ENCODE assay signal across 29 mouse cellular contexts in the genomic region with DNA sequence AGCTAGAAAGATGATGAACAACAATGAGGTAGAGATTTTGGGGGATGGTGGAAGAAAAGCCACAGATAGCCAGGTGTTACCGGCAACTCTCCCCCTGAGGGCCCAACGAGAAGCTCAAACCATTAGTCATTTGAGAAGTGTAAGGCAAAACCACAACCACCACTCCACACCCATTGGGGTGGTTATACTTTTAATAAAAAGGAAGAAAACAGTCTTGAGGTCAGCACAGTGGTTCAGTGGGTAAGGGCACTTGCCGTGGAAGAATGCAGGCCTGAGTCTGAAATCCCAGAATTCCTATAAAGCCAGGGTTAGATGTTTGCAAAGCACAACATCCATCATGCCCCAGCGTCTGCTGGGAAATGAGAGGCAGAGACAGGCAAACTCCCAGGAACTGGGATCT. TPM values are rescaled to one million over a fixed set of nuclear protein-coding genes. Genes with fewer than 3 reads are reported as not detected.
DNase-seq lines count a peak whose midpoint lies in the region; ATAC-seq and TF ChIP-seq lines count a peak whose summit lies in the region.
"Had no signal": no experiment of that assay in that cellular context is flagged by ENCODE, and none has a peak within 500 bp of the region (broad histone marks: within the 10 kb centered on the region; RNA-seq: fewer than 3 reads in every experiment).

No protein-coding gene starts in this region.

- H3K9me3 ChIP-seq in CH12.LX (replicated peaks; ENCODE audit: low read length): no peaks in the 10 kb centered on the region
- no peaks in the 10 kb centered on the region for H3K9me3 ChIP-seq in kidney, embryonic 14.5 days (ENCODE audit: control insufficient read depth, low read length)
- H3K9me3 ChIP-seq in intestine, embryonic 15.5 days: no peaks in the 10 kb centered on the region
- H3K9me3 ChIP-seq: embryonic facial prominence, embryonic 10.5 days; heart, embryonic 12.5 days; hindbrain, embryonic 15.5 days; limb, embryonic 15.5 days; liver, embryonic 15.5 days; megakaryocyte, embryonic 14.5 days; midbrain, embryonic 15.5 days had no signal

- H3K36me3 ChIP-seq in CH12.LX (replicated peaks in 1 of 2; ENCODE audit: control insufficient read depth in 1 of 2, insufficient read depth in 1 of 2, low read length in 1 of 2): no peaks in the 10 kb centered on the region
- no peaks in the 10 kb centered on the region for H3K36me3 ChIP-seq in splenic B cell, adult 2 months (ENCODE audit: control insufficient read depth, insufficient read depth, low read length, poor library complexity, severe bottlenecking)
- H3K36me3 ChIP-seq in kidney, embryonic 14.5 days (ENCODE audit: control insufficient read depth, insufficient read depth, low read length): no peaks in the 10 kb centered on the region
- no peaks in the 10 kb centered on the region for H3K36me3 ChIP-seq in intestine, embryonic 15.5 days
- H3K36me3 ChIP-seq: embryonic facial prominence, embryonic 10.5 days; heart, embryonic 12.5 days; hindbrain, embryonic 15.5 days; limb, embryonic 15.5 days; liver, embryonic 15.5 days; midbrain, embryonic 15.5 days had no signal

- peak; percentile 49 to 63; a peak in 3 of 4 replicates for ATAC-seq in hematopoietic stem cell, adult 5-6 weeks (replicated peaks in 1 of 2; ENCODE audit: insufficient read depth in 1 of 2, low FRiP score in 2 of 2, low TSS enrichment in 1 of 2, low read depth in 1 of 2, poor library complexity in 2 of 2, severe bottlenecking in 2 of 2)
- no peak for ATAC-seq in kidney, embryonic 14.5 days (ENCODE audit: low FRiP score, low TSS enrichment)
- ATAC-seq in intestine, embryonic 15.5 days: no peak
- ATAC-seq: midbrain, embryonic 15.5 days had no signal

- H3K4me2 ChIP-seq in CH12.LX (ENCODE audit: insufficient read depth, low read depth, poor library complexity, severe bottlenecking): no peak overlapping the region
- H3K4me2 ChIP-seq in kidney, embryonic 14.5 days (replicated peaks; ENCODE audit: low read depth, low read length): no peak overlapping the region
- no peak overlapping the region for H3K4me2 ChIP-seq in intestine, embryonic 15.5 days (replicated peaks)
- H3K4me2 ChIP-seq: heart, embryonic 12.5 days; hindbrain, embryonic 15.5 days; limb, embryonic 15.5 days; liver, embryonic 15.5 days; midbrain, embryonic 15.5 days had no signal

- peaks cover 14 to 32% of the 10 kb centered on the region in 2 experiments for H3K4me1 ChIP-seq in CH12.LX (ENCODE audit: control insufficient read depth in 1 of 2, insufficient read depth in 2 of 2)
- H3K4me1 ChIP-seq in kidney, embryonic 14.5 days (ENCODE audit: control insufficient read depth, insufficient read depth, low read length): no peaks in the 10 kb centered on the region
- H3K4me1 ChIP-seq in intestine, embryonic 15.5 days (replicated peaks): no peaks in the 10 kb centered on the region
- H3K4me1 ChIP-seq: embryonic facial prominence, embryonic 10.5 days; heart, embryonic 12.5 days; hindbrain, embryonic 15.5 days; limb, embryonic 15.5 days; midbrain, embryonic 15.5 days had no signal

- peaks cover 4% of the 10 kb centered on the region for H3K27me3 ChIP-seq in CH12.LX (replicated peaks)
- H3K27me3 ChIP-seq in splenic B cell, adult 2 months (ENCODE audit: control insufficient read depth, insufficient read depth, low read length, poor library complexity, severe bottlenecking): no peaks in the 10 kb centered on the region
- H3K27me3 ChIP-seq in kidney, embryonic 14.5 days (ENCODE audit: control insufficient read depth, insufficient read depth, low read length): no peaks in the 10 kb centered on the region
- no peaks in the 10 kb centered on the region for H3K27me3 ChIP-seq in intestine, embryonic 15.5 days (replicated peaks)
- H3K27me3 ChIP-seq: heart, embryonic 12.5 days; hindbrain, embryonic 15.5 days; limb, embryonic 15.5 days; liver, embryonic 15.5 days; megakaryocyte, embryonic 14.5 days; midbrain, embryonic 15.5 days had no signal

- 68% methylated on average over 4 of the region's 4 CpGs for WGBS in kidney, embryonic 14.5 days
- WGBS in intestine, embryonic 15.5 days: 69% methylated on average over 4 of the region's 4 CpGs

- H3K27ac ChIP-seq in CH12.LX (ENCODE audit: insufficient read depth, low read depth): no peak overlapping the region
- H3K27ac ChIP-seq in kidney, embryonic 14.5 days (ENCODE audit: low read depth, low read length): no peak overlapping the region
- H3K27ac ChIP-seq in intestine, embryonic 15.5 days: no peak overlapping the region
- H3K27ac ChIP-seq: embryonic facial prominence, embryonic 10.5 days; gastrocnemius, adult 2 months; hindbrain, embryonic 15.5 days; kidney, postnatal 0 days; layer of hippocampus, adult 2 months; limb, embryonic 15.5 days; liver, embryonic 15.5 days; midbrain, embryonic 15.5 days had no signal

- no peak overlapping the region for H3K9ac ChIP-seq in CH12.LX (ENCODE audit: insufficient read depth, low read depth)
- H3K9ac ChIP-seq in kidney, embryonic 14.5 days (ENCODE audit: low read depth, low read length): no peak overlapping the region
- H3K9ac ChIP-seq in intestine, embryonic 15.5 days: no peak overlapping the region
- H3K9ac ChIP-seq: heart, embryonic 12.5 days; hindbrain, embryonic 15.5 days; limb, embryonic 15.5 days; liver, embryonic 15.5 days; midbrain, embryonic 15.5 days had no signal

- no peak overlapping the region for H3K4me3 ChIP-seq in CH12.LX (replicated peaks in 1 of 3; ENCODE audit: low read depth in 2 of 3, low read length in 2 of 3, poor library complexity in 1 of 3)
- H3K4me3 ChIP-seq in kidney, embryonic 14.5 days (ENCODE audit: low read length): no peak overlapping the region
- no peak overlapping the region for H3K4me3 ChIP-seq in intestine, embryonic 15.5 days (replicated peaks)
- H3K4me3 ChIP-seq: embryonic facial prominence, embryonic 10.5 days; gastrocnemius, adult 2 months; heart, embryonic 12.5 days; hindbrain, embryonic 15.5 days; layer of hippocampus, adult 2 months; limb, embryonic 15.5 days; liver, embryonic 15.5 days; megakaryocyte, embryonic 14.5 days; midbrain, embryonic 15.5 days had no signal

- no peak; the same call in 1 of the 2 replicates for TF ChIP-seq RAD21 in CH12.LX (IDR thresholded peaks at IDR 0.05; ENCODE audit: low read depth, low read length)

- peak; percentile 82 for DNase-seq in A20 (ENCODE audit: low read depth, low spot score)
- peak; percentile 79 for DNase-seq in CH12.LX (ENCODE audit: extremely low read depth)
- DNase-seq in splenic B cell, adult 2 months (ENCODE audit: low read depth, low spot score): peak; percentile 23
- DNase-seq in kidney, postnatal 4 days: no peak
- DNase-seq: cerebellum, adult 8-10 months; gastrocnemius, adult 2 months; kidney, adult 11 months; lung, postnatal 10 days; thymus, adult 2 months had no signal

- TF ChIP-seq EP300 in CH12.LX (IDR thresholded peaks at IDR 0.05; ENCODE audit: low read length): peak; percentile 94

- TF ChIP-seq POLR2A in CH12.LX (IDR thresholded peaks at IDR 0.05; ENCODE audit: low read depth, low read length): no peak

- no peaks in the 10 kb centered on the region for H3K79me2 ChIP-seq in CH12.LX (replicated peaks; ENCODE audit: control insufficient read depth, extremely low read depth, insufficient read depth, poor library complexity, severe bottlenecking)

- dilution Hi-C loops in CH12.LX (cut with MboI; ENCODE audit: extremely low pct_ligation_motif_present, extremely low pct_unique_long_range_greater_than_20kb, low sequenced_read_pairs): no loop called here

- in situ Hi-C loops in CH12.LX (cut with MboI; ENCODE audit: low pct_ligation_motif_present, low pct_unique_long_range_greater_than_20kb, low sequenced_read_pairs): loop anchor here (5.0 to 25.0 kb wide), 2 partner anchors 50 to 1000 kb away; no protein-coding TSS in a partner anchor

- TF ChIP-seq CTCF in CH12.LX (conservative IDR thresholded peaks at IDR 0.05 in 1 of 2, IDR thresholded peaks at IDR 0.05 in 1 of 2; ENCODE audit: low read depth in 2 of 2, low read length in 2 of 2): no peak

RNA-seq across cellular contexts. Expression of gene Pts, which starts 8.8 kb away (rescaled TPM):
- total RNA-seq in CH12.LX (2012; rRNA removed) (35.3 and 37.9 TPM in 2 replicates), CH12.LX (2014; rRNA removed) (89.4 and 91.8 TPM in 2 replicates)
- polyA plus RNA-seq in CH12.LX (2012; ENCODE audit: insufficient read length, low read depth): 35.4 and 37.7 TPM in 2 replicates
- total RNA-seq in hematopoietic stem cell, adult 5-6 weeks (2017): 91.9 and 128 TPM in 2 replicates
- polyA plus RNA-seq in kidney, embryonic 14.5 days (2014; fragmentation: Nextera tagmentation; extraction: Ambion mirVana): 85.3 and 89.4 TPM in 2 replicates
- polyA plus RNA-seq in intestine, embryonic 15.5 days (2015; fragmentation: Nextera tagmentation; extraction: Ambion mirVana): 93.9 and 94.1 TPM in 2 replicates

RNA-seq across cellular contexts. Expression of gene Il18, which starts 17.3 kb away (rescaled TPM):
- 0.59 and 0.63 TPM in 2 replicates for total RNA-seq in CH12.LX (2012; rRNA removed)
- 0.70 and 0.98 TPM in 2 replicates for total RNA-seq in CH12.LX (2014; rRNA removed)
- polyA plus RNA-seq in CH12.LX (2012; ENCODE audit: insufficient read length, low read depth): 0.56 TPM in 1 of 2 replicates, not detected in the other
- total RNA-seq in hematopoietic stem cell, adult 5-6 weeks (2017): 29.5 and 36.7 TPM in 2 replicates
- polyA plus RNA-seq in kidney, embryonic 14.5 days (2014; fragmentation: Nextera tagmentation; extraction: Ambion mirVana): 0.88 and 1.2 TPM in 2 replicates
- 17.6 and 18.8 TPM in 2 replicates for polyA plus RNA-seq in intestine, embryonic 15.5 days (2015; fragmentation: Nextera tagmentation; extraction: Ambion mirVana)

RNA-seq across cellular contexts. Expression of gene Bco2, which starts 17.7 kb away (rescaled TPM):
- 1.2 and 1.3 TPM in 2 replicates for total RNA-seq in CH12.LX (2012; rRNA removed)
- 0.68 and 0.73 TPM in 2 replicates for total RNA-seq in CH12.LX (2014; rRNA removed)
- 0.53 and 0.93 TPM in 2 replicates for polyA plus RNA-seq in CH12.LX (2012; ENCODE audit: insufficient read length, low read depth)
- total RNA-seq in hematopoietic stem cell, adult 5-6 weeks (2017): 3.8 and 4.4 TPM in 2 replicates
- polyA plus RNA-seq in kidney, embryonic 14.5 days (2014; fragmentation: Nextera tagmentation; extraction: Ambion mirVana): 0.16 TPM in 1 of 2 replicates, not detected in the other
- polyA plus RNA-seq in intestine, embryonic 15.5 days (2015; fragmentation: Nextera tagmentation; extraction: Ambion mirVana): 3.4 and 4.4 TPM in 2 replicates

RNA-seq across cellular contexts. Expression of gene Tex12, which starts 23.8 kb away (rescaled TPM):
- total RNA-seq in CH12.LX (2012; rRNA removed): not detected in 2 replicates
- total RNA-seq in CH12.LX (2014; rRNA removed): not detected in 2 replicates
- not detected in 2 replicates for polyA plus RNA-seq in CH12.LX (2012; ENCODE audit: insufficient read length, low read depth)
- not detected in 2 replicates for total RNA-seq in hematopoietic stem cell, adult 5-6 weeks (2017)
- not detected in 2 replicates for polyA plus RNA-seq in kidney, embryonic 14.5 days (2014; fragmentation: Nextera tagmentation; extraction: Ambion mirVana)
- 0.16 and 0.19 TPM in 2 replicates for polyA plus RNA-seq in intestine, embryonic 15.5 days (2015; fragmentation: Nextera tagmentation; extraction: Ambion mirVana)
- total RNA-seq: gastrocnemius, adult 2 months; heart, postnatal 25 days; layer of hippocampus, adult 2 months; left cerebral cortex, adult 18-20 months; left cerebral cortex, postnatal 36 days had no signal
- polyA plus RNA-seq: embryonic facial prominence, embryonic 10.5 days; forebrain, embryonic 11.5 days; gonadal fat pad, adult 2 months; heart, embryonic 12.5 days; kidney, postnatal 0 days; limb, embryonic 15.5 days; liver, embryonic 15.5 days; neural tube, embryonic 11.5 days; spleen, adult 2 months; thymus, adult 2 months; urinary bladder, adult 2 months had no signal

RNA-seq across cellular contexts. Expression of gene Plet1, which starts 43.0 kb away (rescaled TPM):
- 0.08 TPM in 1 of 2 replicates, not detected in the other for total RNA-seq in CH12.LX (2012; rRNA removed)
- not detected in 2 replicates for total RNA-seq in CH12.LX (2014; rRNA removed)
- 0.19 TPM in 1 of 2 replicates, not detected in the other for polyA plus RNA-seq in CH12.LX (2012; ENCODE audit: insufficient read length, low read depth)
- total RNA-seq in hematopoietic stem cell, adult 5-6 weeks (2017): not detected in 2 replicates
- 32.1 and 36.7 TPM in 2 replicates for polyA plus RNA-seq in kidney, embryonic 14.5 days (2014; fragmentation: Nextera tagmentation; extraction: Ambion mirVana)
- polyA plus RNA-seq in intestine, embryonic 15.5 days (2015; fragmentation: Nextera tagmentation; extraction: Ambion mirVana): 1.7 and 2.0 TPM in 2 replicates
- total RNA-seq: layer of hippocampus, adult 2 months; left cerebral cortex, adult 18-20 months; left cerebral cortex, postnatal 36 days had no signal
- polyA plus RNA-seq: forebrain, embryonic 11.5 days had no signal

Comparison
In these comparisons a context has a peak if more than half of its experiments do, and no peak if none do; other contexts are left out.
1. DNase-seq: peak in A20 (single experiment), CH12.LX (single experiment) and splenic B cell, adult 2 months (single experiment); none in kidney, postnatal 4 days (0 of 2).
2. ATAC-seq: peak in hematopoietic stem cell, adult 5-6 weeks (2 of 2); none in kidney, embryonic 14.5 days (single experiment) and intestine, embryonic 15.5 days (single experiment).